Mouse (Mus musculus) liver, embryonic 13.5 days (tissue): Measurements from ENCODE around the gene Unc13b. TPM values are rescaled to one million over a fixed set of nuclear protein-coding genes. Genes with fewer than 3 reads are reported as not detected.

ENCODE experiments used
- ATAC-seq: fragments of 200-750 bp; cut with Nextera tagmentation; 2 replicates; pipeline ENCODE4 v1.8.0; 2017; ENCODE audit warnings: low read depth, mild to moderate bottlenecking, moderate number of reproducible peaks, moderate library complexity
- DNase-seq: peaks from one replicate; pipeline ENCODE4 v3.0.0; 2022
- H3K27ac ChIP-seq: fragments of 300-500 bp; sonication (generic); 2 replicates; pipeline ENCODE4 v1.5.1; 2015; ENCODE audit warnings: moderate library complexity, mild to moderate bottlenecking, inconsistent platforms
- H3K27me3 ChIP-seq: fragments of 300-500 bp; sonication (generic); 2 replicates; pipeline ENCODE4 v1.6.1; 2015; ENCODE audit warnings: mild to moderate bottlenecking, inconsistent platforms
- H3K36me3 ChIP-seq: fragments of 300-500 bp; sonication (generic); 2 replicates; pipeline ENCODE4 v1.6.1; 2015; ENCODE audit warnings: mild to moderate bottlenecking, inconsistent platforms
- H3K4me1 ChIP-seq: fragments of 300-500 bp; sonication (generic); replicated peaks from 2 replicates; pipeline ENCODE4 v1.6.1; 2015; ENCODE audit warnings: inconsistent platforms
- H3K4me2 ChIP-seq: fragments of 300-500 bp; sonication (generic); 2 replicates; pipeline ENCODE4 v1.6.1; 2015; ENCODE audit warnings: inconsistent platforms, mild to moderate bottlenecking, moderate library complexity
- H3K4me3 ChIP-seq: fragments of 300-500 bp; sonication (generic); replicated peaks from 2 replicates; pipeline ENCODE4 v1.5.1; 2015; ENCODE audit warnings: mild to moderate bottlenecking, inconsistent platforms
- H3K9ac ChIP-seq: fragments of 300-500 bp; sonication (generic); 2 replicates; pipeline ENCODE4 v1.6.1; 2015; ENCODE audit warnings: mild to moderate bottlenecking, inconsistent platforms
- H3K9me3 ChIP-seq: fragments of 300-500 bp; sonication (generic); replicated peaks from 2 replicates; pipeline ENCODE4 v1.6.1; 2016; ENCODE audit warnings: inconsistent platforms
- WGBS: fragments of 180-500 bp; shearing (Covaris S2); methylation state at CpG from one replicate; pipeline ENCODE4 v1.1.7; 2015; ENCODE audit not compliant: insufficient replicate concordance; 5-methylcytosine and 5-hydroxymethylcytosine counted together
- polyA plus RNA-seq: library from polyadenylated mRNA; unstranded; fragments of >200 nt; fragmentation: Nextera tagmentation; extraction: Ambion mirVana; gene quantifications from 2 replicates; pipeline ENCODE4 v1.2.1, GENCODE M21; 2015

Unc13b gene
- polyA plus RNA-seq, 1 experiment from 2014 or later, result 0.37 TPM

DNA sequence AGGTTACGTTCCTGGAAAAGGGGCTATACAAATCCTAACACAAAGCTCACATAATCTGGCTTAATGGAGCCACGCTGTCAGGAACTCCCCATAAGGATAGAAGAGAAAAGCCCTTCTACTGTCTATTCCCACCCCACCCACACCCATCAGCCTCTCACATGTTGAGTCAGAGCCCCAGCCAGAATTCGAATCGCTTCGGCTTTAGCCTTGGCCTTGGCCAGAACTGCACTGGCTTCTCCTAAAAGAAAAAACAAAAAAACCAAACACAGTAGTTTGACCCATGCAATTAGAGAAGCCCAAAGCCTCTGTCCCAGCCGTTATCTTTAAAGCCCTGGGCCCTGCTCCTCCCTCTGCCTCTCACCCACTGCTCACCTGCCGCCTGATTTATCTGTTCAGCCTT is 29.6 kb upstream of the Unc13b start:
- H3K9me3 ChIP-seq, result no peaks in the 10 kb centered on the region
- peak overlapping the region; percentile 76 for H3K4me2 ChIP-seq
- H3K4me3 ChIP-seq, result peak overlapping the region; percentile 86; the same call in 1 of the 2 replicates
- DNase-seq (no peak), ATAC-seq (no peak)
- H3K4me1 ChIP-seq, result peaks cover 43% of the 10 kb centered on the region
- peaks cover 52% of the 10 kb centered on the region for H3K36me3 ChIP-seq
- H3K27ac ChIP-seq, result 0 out of 2 replicates have a peak overlapping the region, but pooled peaks have one; percentile 23
- 75% methylated on average over 7 of the region's 7 CpGs for WGBS
- H3K27me3 ChIP-seq, result no peaks in the 10 kb centered on the region
- peak overlapping the region; percentile 96 for H3K9ac ChIP-seq

DNA sequence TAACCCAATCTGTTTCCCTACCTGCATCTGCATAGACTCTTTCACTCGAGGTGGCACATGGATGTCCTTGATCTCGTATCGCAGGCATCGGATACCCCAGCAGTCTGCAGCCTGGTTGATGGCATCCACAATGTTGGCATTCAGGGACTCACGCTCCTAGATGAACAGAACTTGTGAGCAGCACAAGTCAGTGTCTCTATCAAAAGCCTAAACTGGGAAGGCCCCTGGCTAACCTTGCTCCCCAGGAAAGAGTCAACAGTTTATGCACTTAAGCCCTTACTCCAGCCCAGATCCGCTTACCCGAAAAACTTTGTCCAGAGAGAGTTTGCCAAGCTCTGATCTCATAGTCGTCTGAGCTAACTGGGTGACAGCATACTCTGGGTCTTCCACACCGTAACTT is 29.0 kb upstream of the Unc13b start:
- no peaks in the 10 kb centered on the region for H3K9me3 ChIP-seq
- H3K27me3 ChIP-seq, result no peaks in the 10 kb centered on the region
- ATAC-seq, result no peak
- 90% methylated on average over 9 of the region's 9 CpGs for WGBS
- H3K27ac ChIP-seq, result peak overlapping the region; percentile 23
- H3K4me1 ChIP-seq, result peaks cover 37% of the 10 kb centered on the region
- H3K4me2 ChIP-seq, result peak overlapping the region; percentile 76
- H3K9ac ChIP-seq, result peak overlapping the region; percentile 96
- peaks cover 57% of the 10 kb centered on the region for H3K36me3 ChIP-seq
- H3K4me3 ChIP-seq, result peak overlapping the region; percentile 86
- no peak for DNase-seq

DNA sequence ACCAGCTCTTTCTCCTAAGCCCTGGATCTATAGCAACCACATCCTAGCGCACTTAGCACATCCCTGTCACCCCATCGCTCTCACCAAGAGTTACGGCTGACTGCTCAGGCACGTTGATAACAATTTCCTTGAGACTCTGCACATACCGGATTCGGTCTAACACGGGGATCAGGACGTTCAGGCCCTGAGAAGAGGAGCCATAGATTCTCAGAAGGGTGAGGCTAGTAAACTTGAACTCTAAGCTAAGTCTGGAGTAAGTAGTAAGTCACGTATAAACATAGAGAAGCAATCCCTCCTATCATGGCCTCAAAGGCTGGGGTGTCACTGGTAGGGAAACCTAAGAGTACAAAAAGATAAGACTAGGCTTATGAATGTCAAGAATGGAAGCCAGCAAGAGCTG is 28.4 kb upstream of the Unc13b start:
- ATAC-seq (peak; percentile 4; the same call in 1 of the 2 replicates), DNase-seq (no peak)
- H3K4me1 ChIP-seq, result peaks cover 34% of the 10 kb centered on the region
- peak overlapping the region; percentile 96 for H3K9ac ChIP-seq
- peaks cover 63% of the 10 kb centered on the region for H3K36me3 ChIP-seq
- peak overlapping the region; percentile 76 for H3K4me2 ChIP-seq
- H3K9me3 ChIP-seq, result no peaks in the 10 kb centered on the region
- 49% methylated on average over 9 of the region's 9 CpGs for WGBS
- peak overlapping the region; percentile 86 for H3K4me3 ChIP-seq
- H3K27me3 ChIP-seq, result no peaks in the 10 kb centered on the region
- peak overlapping the region; percentile 88 for H3K27ac ChIP-seq

DNA sequence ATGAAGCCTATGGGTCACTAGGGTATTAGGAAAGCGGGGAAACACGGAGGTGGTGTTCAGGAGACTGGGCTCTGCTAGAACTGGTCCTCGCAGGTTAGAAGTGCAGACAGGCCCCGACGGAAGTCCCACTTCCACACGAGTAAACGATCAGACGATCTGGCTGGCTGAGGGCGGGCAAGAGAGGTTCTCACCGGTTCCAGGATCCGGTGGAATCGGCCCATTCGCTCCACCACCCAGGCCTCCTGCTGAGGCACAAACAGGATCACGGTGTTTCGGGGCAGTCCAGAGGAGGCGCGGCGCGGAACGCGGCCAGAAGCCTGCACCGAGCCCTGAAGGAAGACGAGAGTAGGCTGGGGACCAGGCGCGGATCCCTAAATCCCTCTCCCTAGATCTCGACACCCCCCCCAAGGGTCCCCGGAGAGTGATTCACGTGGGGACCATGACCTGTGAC is 27.9 kb upstream of the Unc13b start:
- H3K27me3 ChIP-seq, result no peaks in the 10 kb centered on the region
- H3K4me1 ChIP-seq, result peaks cover 38% of the 10 kb centered on the region
- peak overlapping the region; percentile 88 for H3K27ac ChIP-seq
- peak overlapping the region; percentile 96 for H3K9ac ChIP-seq
- H3K36me3 ChIP-seq, result peaks cover 67% of the 10 kb centered on the region
- under 1% methylated on average over 28 of the region's 28 CpGs for WGBS
- ATAC-seq (peak; percentile 72), DNase-seq (no peak)
- no peaks in the 10 kb centered on the region for H3K9me3 ChIP-seq
- peak overlapping the region; percentile 76 for H3K4me2 ChIP-seq
- peak overlapping the region; percentile 86 for H3K4me3 ChIP-seq

DNA sequence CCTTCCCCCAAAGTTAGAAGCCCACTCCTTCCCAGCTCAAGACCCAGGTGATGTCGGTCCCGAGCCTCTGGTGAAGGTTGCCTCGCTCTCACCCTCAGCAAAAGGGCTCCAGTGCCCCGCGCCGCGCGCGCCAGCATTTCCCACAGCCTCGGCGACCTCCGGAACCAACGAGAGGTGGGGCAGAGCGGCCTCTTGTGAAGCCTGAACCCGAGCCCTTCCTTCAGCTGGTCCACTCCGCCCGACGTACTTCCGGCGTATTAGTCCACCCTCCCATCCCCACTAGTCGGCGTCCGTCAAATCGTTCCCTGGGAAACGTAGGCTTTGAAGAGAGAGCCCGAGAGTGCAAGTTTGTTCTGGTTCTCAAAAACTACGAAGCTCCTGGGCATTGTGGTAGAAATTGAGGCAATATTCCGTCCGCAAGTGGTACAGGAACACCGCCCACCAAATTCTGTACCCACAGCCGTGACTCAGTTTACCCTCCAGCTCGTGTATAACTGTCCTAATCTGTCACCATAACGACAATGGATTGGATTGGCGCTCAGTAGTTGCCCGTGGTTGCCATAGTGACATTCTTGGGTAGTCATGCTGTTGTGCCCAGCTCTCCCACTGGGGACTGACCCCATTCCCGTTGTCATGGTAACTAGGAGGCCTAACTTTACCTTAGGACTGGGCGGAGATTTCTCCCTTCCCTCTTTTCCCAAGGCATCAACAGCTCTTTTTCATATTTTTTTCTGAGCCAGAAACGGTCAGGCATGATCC is 27.3 kb upstream of the Unc13b start, which contains the start of gene Stoml2:
Gene Stoml2 (minus strand): TSS at position 474 of the 759 bp plus-strand sequence.
- peaks cover 39% of the 10 kb centered on the region for H3K4me1 ChIP-seq
- no peaks in the 10 kb centered on the region for H3K9me3 ChIP-seq
- WGBS, result 2% methylated on average over 38 of the region's 38 CpGs
- H3K27ac ChIP-seq, result peak within 1 kb of the TSS; percentile 88
- H3K4me2 ChIP-seq, result peak within 1 kb of the TSS; percentile 76
- H3K9ac ChIP-seq, result peak within 1 kb of the TSS; percentile 96
- H3K4me3 ChIP-seq, result peak within 1 kb of the TSS; percentile 86
- no peaks in the 10 kb centered on the region for H3K27me3 ChIP-seq
- peak; percentile 88 for DNase-seq
- peaks cover 71% of the 10 kb centered on the region for H3K36me3 ChIP-seq
- ATAC-seq, result peak; percentile 95

DNA sequence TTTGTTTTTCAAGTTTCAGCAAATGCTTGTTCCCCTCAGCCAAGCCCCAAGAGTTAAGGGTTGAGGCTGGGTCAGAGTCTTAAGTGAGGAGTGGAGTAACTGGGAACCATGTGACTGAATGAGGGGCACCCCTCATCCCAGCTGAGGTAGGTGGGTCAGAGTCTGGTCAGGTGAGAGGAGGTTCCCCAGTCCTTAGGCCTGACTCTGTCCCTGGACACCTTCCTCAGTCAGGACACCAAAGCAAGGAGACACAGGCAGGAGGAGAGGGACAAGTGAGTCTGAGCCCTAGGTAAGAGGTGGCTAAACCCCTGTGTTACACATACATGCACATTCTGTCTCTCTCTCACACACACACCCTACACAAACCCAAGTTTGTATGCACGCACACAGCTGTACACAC is 26.3 kb upstream of the Unc13b start:
- WGBS, result 76% methylated on average over 1 of the region's 1 CpGs
- no peak overlapping the region for H3K9ac ChIP-seq
- peak overlapping the region; percentile 15 for H3K27ac ChIP-seq
- DNase-seq (no peak), ATAC-seq (no peak)
- H3K36me3 ChIP-seq, result peaks cover 66% of the 10 kb centered on the region
- H3K4me1 ChIP-seq, result peaks cover 50% of the 10 kb centered on the region
- no peaks in the 10 kb centered on the region for H3K27me3 ChIP-seq
- H3K9me3 ChIP-seq, result no peaks in the 10 kb centered on the region
- H3K4me3 ChIP-seq, result no peak overlapping the region
- H3K4me2 ChIP-seq, result no peak overlapping the region

DNA sequence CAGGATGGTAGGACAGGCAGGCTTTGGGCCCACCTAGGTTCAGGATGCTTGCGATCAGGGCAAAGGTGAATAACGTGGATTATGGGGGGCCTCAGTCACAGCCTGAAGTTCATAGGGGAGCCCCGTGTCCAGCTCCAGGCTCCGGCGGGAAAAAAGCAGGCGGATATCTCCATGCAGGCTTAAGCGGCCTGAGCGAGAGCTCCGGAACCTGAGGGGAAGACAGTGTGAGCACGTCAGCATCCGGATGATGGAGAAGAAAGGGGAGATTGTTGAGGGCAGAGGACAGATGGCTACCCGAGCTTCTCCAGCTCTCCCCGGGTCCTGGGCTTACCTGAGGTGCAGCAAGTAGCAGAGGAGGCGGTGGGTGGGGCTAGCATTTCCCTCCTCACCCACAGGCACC is 25.3 kb upstream of the Unc13b start:
- Histone ChIP-seq H3K27ac (no peak overlapping the region), H3K9ac (no peak overlapping the region), H3K4me3 (no peak overlapping the region), H3K36me3 (peaks cover 56% of the 10 kb centered on the region), H3K4me1 (peaks cover 59% of the 10 kb centered on the region), H3K9me3 (no peaks in the 10 kb centered on the region), H3K27me3 (no peaks in the 10 kb centered on the region), H3K4me2 (no peak overlapping the region)
- DNase-seq (no peak), ATAC-seq (no peak)
- WGBS, result 84% methylated on average over 14 of the region's 14 CpGs

DNA sequence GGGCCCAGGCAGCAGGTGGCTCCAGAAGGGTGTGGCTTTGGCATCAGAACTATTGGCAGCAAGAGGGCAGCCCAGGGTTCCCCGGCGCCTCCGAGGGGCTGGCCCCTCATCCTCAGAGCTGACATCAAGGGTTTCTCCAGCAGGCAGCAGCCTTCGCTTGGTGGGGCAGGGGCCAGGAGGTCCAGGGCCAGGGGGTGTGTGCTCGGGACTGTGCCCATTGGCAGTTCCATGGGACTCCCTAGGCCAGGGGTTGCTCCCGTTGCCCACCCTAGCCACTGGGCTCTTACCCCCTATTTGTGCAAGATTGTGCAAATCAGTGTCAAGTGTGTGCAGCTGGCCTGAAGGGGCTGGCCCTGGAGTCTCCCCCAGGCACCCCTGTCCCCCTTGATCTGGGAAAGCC is 22.9 kb upstream of the Unc13b start:
- H3K9me3 ChIP-seq, result no peaks in the 10 kb centered on the region
- peak overlapping the region; percentile 92 for H3K9ac ChIP-seq
- no peak overlapping the region for H3K4me3 ChIP-seq
- WGBS, result 70% methylated on average over 6 of the region's 6 CpGs
- ATAC-seq, result no peak
- peaks cover 60% of the 10 kb centered on the region for H3K4me1 ChIP-seq
- H3K36me3 ChIP-seq, result peaks cover 41% of the 10 kb centered on the region
- peak overlapping the region; percentile 89 for H3K4me2 ChIP-seq
- no peaks in the 10 kb centered on the region for H3K27me3 ChIP-seq
- H3K27ac ChIP-seq, result peak overlapping the region; percentile 44; the same call in 1 of the 2 replicates
- no peak for DNase-seq

DNA sequence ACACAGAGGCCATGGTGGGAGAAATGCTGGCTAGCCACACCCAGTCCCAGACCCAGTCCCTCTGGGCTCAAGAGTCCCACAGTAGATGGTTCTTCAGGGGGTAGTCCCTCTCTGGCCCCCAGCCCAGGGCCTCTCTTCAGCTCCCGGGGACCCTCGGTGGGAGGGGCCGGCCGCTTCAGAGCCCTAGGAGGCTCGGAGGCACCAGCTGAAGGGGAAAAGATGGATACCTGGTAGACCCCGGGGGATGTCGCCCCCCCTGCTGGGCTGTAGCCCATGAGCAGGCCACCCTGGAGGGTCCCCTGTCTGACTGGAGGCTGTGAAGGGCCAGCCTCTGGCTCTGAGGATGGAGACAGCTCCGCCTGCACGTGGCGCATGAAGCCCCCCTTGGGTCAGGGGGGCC is 22.4 kb upstream of the Unc13b start:
- no peak for ATAC-seq
- H3K9me3 ChIP-seq, result no peaks in the 10 kb centered on the region
- peaks cover 41% of the 10 kb centered on the region for H3K36me3 ChIP-seq
- no peaks in the 10 kb centered on the region for H3K27me3 ChIP-seq
- H3K27ac ChIP-seq, result peak overlapping the region; percentile 97
- peak overlapping the region; percentile 92 for H3K9ac ChIP-seq
- peak overlapping the region; percentile 84 for H3K4me3 ChIP-seq
- H3K4me2 ChIP-seq, result peak overlapping the region; percentile 89
- DNase-seq, result no peak
- H3K4me1 ChIP-seq, result peaks cover 65% of the 10 kb centered on the region
- WGBS, result 84% methylated on average over 10 of the region's 10 CpGs

DNA sequence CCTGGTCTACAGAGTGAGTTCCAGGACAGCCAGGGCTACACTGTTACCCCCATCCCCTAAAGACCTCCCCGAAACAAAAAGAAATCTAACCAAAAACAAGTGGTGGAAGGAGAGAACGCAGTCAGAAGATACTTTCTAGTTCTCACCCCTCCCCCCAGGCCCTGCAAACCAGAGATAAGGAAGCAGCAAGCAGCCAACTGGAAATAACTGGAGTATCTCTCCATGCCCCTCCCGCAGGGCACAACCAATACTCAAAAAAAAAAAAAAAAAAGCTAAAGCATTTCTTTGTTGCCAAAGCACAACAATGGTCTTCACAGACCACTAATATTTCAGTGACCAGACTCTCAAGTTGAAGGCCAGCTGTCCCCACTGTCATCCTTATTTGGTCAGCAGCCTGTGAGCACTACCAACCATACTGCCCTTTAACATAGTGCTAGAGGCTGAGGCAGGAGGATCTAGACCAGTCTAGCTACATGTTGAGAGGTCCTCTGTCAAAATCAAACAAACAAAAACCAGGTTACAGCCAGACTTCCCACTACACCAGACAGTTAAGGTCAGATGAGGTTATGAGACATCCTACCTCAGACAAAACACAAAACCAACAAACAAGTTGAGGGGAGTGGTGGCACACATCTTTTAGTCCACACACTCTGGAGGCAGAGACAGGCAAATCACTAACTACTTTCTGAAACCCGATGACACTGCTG is 20.7 kb upstream of the Unc13b start:
- DNase-seq, result peak; percentile 85
- peak; percentile 52 for ATAC-seq
- WGBS, result 8% methylated on average over 4 of the region's 4 CpGs
- peak overlapping the region; percentile 89 for H3K4me2 ChIP-seq
- H3K4me1 ChIP-seq, result peaks cover 57% of the 10 kb centered on the region
- H3K36me3 ChIP-seq, result peaks cover 40% of the 10 kb centered on the region
- H3K9ac ChIP-seq, result peak overlapping the region; percentile 92
- H3K9me3 ChIP-seq, result no peaks in the 10 kb centered on the region
- no peaks in the 10 kb centered on the region for H3K27me3 ChIP-seq
- H3K27ac ChIP-seq, result peak overlapping the region; percentile 97
- H3K4me3 ChIP-seq, result peak overlapping the region; percentile 84
